Mouse (Mus musculus) neural tube, embryonic 12.5 days (tissue): ENCODE measurements at regions not wholly inside any gene's neighbourhood (a gene's known extent, or its start where the extent isn't known, plus 50 kb on each side); places are given as distances from the start of the nearest gene placed in this dataset.
"Not testable (repeated sequence)": the region's sequence is repeated elsewhere in the genome, so short reads cannot be mapped to it uniquely, and the experiment has no call there.

Experiments used
- ATAC-seq: fragments of 200-750 bp; cut with Nextera tagmentation; 2 replicates; pipeline ENCODE4 v1.8.0; 2017; ENCODE audit warnings: low read depth, mild to moderate bottlenecking, moderate TSS enrichment, moderate library complexity; ENCODE audit not compliant: low FRiP score
- H3K27ac ChIP-seq: fragments of 300-500 bp; sonication (generic); 2 replicates; pipeline ENCODE4 v1.5.1; 2016
- H3K27me3 ChIP-seq: fragments of 300-500 bp; sonication (generic); replicated peaks from 2 replicates; pipeline ENCODE4 v1.6.1; 2016; ENCODE audit warnings: mild to moderate bottlenecking
- H3K36me3 ChIP-seq: fragments of 300-500 bp; sonication (generic); 2 replicates; pipeline ENCODE4 v1.6.1; 2016; ENCODE audit warnings: mild to moderate bottlenecking
- H3K4me1 ChIP-seq: fragments of 300-500 bp; sonication (generic); 2 replicates; pipeline ENCODE4 v1.6.1; 2016
- H3K4me2 ChIP-seq: fragments of 300-500 bp; sonication (generic); replicated peaks from 2 replicates; pipeline ENCODE4 v1.6.1; 2016; ENCODE audit warnings: mild to moderate bottlenecking
- H3K4me3 ChIP-seq: fragments of 300-500 bp; sonication (generic); 2 replicates; pipeline ENCODE4 v1.5.1; 2016
- H3K9ac ChIP-seq: fragments of 300-500 bp; sonication (generic); 2 replicates; pipeline ENCODE4 v1.6.1; 2016; ENCODE audit warnings: mild to moderate bottlenecking
- H3K9me3 ChIP-seq: fragments of 300-500 bp; sonication (generic); 2 replicates; pipeline ENCODE4 v1.6.1; 2016; ENCODE audit warnings: mild to moderate bottlenecking
- WGBS: fragments of 180-500 bp; shearing (Covaris S2); methylation state at CpG from one replicate; pipeline ENCODE4 v1.1.7; 2016; 5-methylcytosine and 5-hydroxymethylcytosine counted together

DNA sequence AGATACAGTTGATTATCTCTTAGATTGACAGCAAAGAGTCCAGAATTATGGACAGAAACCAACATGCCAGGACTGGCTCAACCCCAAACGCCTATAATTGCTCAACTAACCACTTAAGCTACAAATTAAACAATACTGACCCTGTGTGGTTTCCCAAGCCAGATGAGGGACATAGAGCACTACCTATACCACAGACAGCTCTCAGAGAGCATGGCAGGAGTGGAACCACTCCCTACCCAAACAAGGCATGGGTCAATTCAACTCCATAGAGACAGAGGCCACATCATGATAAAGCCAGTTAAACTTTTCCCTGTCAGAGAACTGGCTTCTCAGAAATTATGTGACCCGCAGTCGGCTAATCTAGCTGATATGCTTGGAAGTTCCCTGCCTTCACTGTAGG is 490.7 kb upstream of the Tbl1xr1 start:
- H3K9ac ChIP-seq: no peak overlapping the region
- no peaks in the 10 kb centered on the region for H3K36me3 ChIP-seq
- no peak overlapping the region for H3K27ac ChIP-seq
- no peaks in the 10 kb centered on the region for H3K27me3 ChIP-seq
- H3K4me2 ChIP-seq: no peak overlapping the region
- H3K9me3 ChIP-seq: no peaks in the 10 kb centered on the region
- no peak for ATAC-seq
- 83% methylated on average over 3 of the region's 3 CpGs for WGBS
- no peaks in the 10 kb centered on the region for H3K4me1 ChIP-seq
- no peak overlapping the region for H3K4me3 ChIP-seq

GRCm38 (mm10) chr3:21606846-21607245 is 469.6 kb upstream of the Tbl1xr1 start:
- WGBS: 98% methylated on average over 2 of the region's 2 CpGs
- H3K9ac ChIP-seq: no peak overlapping the region
- no peak overlapping the region for H3K4me3 ChIP-seq
- H3K36me3 ChIP-seq: no peaks in the 10 kb centered on the region
- no peaks in the 10 kb centered on the region for H3K9me3 ChIP-seq
- H3K27me3 ChIP-seq: no peaks in the 10 kb centered on the region
- ATAC-seq: no peak
- no peak overlapping the region for H3K27ac ChIP-seq
- no peak overlapping the region for H3K4me2 ChIP-seq
- no peaks in the 10 kb centered on the region for H3K4me1 ChIP-seq

- H3K9ac ChIP-seq: no peak overlapping the region
- no peak for ATAC-seq
- no peak overlapping the region for H3K4me3 ChIP-seq
- no peak overlapping the region for H3K27ac ChIP-seq
- no peaks in the 10 kb centered on the region for H3K36me3 ChIP-seq
- no peaks in the 10 kb centered on the region for H3K4me1 ChIP-seq
- 94% methylated on average over 2 of the region's 2 CpGs for WGBS
- no peaks in the 10 kb centered on the region for H3K9me3 ChIP-seq
- no peaks in the 10 kb centered on the region for H3K27me3 ChIP-seq
- no peak overlapping the region for H3K4me2 ChIP-seq
Measured at GRCm38 (mm10) chr3:21610231-21610630, 466.2 kb upstream of the Tbl1xr1 start.

DNA sequence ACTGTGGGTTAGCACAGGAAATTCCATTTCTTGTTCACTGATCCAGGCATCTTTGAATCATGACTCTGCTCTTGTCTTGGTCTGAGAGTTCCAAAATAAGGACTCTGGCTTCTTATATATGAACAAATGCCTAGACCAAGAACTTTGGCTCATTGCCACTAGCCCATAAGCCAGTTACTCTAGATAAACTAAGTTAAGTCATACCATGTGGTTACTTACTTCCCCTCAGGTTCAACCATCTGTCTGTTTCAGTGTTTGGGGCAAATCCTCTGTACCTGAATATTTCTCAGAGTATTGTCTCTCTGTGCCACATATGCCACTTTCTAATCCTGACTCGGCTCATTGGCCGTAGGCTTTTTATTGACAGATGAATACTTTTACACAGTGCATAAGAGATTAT is 454.7 kb upstream of the Tbl1xr1 start:
- no peaks in the 10 kb centered on the region for H3K4me1 ChIP-seq
- WGBS: 95% methylated on average over 2 of the region's 2 CpGs
- no peaks in the 10 kb centered on the region for H3K27me3 ChIP-seq
- H3K9ac ChIP-seq: no peak overlapping the region
- H3K36me3 ChIP-seq: no peaks in the 10 kb centered on the region
- no peak overlapping the region for H3K27ac ChIP-seq
- no peaks in the 10 kb centered on the region for H3K9me3 ChIP-seq
- no peak overlapping the region for H3K4me3 ChIP-seq
- ATAC-seq: no peak
- no peak overlapping the region for H3K4me2 ChIP-seq

- WGBS: 87% methylated on average over 2 of the region's 2 CpGs
- Histone ChIP-seq H3K36me3 (no peaks in the 10 kb centered on the region), H3K4me3 (no peak overlapping the region), H3K27me3 (no peaks in the 10 kb centered on the region), H3K9me3 (no peaks in the 10 kb centered on the region), H3K27ac (no peak overlapping the region), H3K4me2 (no peak overlapping the region), H3K9ac (no peak overlapping the region), H3K4me1 (no peaks in the 10 kb centered on the region)
- ATAC-seq: no peak
Measured at GRCm38 (mm10) chr3:21625039-21625438, 451.4 kb upstream of the Tbl1xr1 start.

- H3K9me3 ChIP-seq: no peaks in the 10 kb centered on the region
- no peak overlapping the region for H3K9ac ChIP-seq
- no peak for ATAC-seq
- 66% methylated on average over 3 of the region's 3 CpGs for WGBS
- H3K27me3 ChIP-seq: no peaks in the 10 kb centered on the region
- H3K4me3 ChIP-seq: no peak overlapping the region
- no peak overlapping the region for H3K27ac ChIP-seq
- H3K4me2 ChIP-seq: no peak overlapping the region
- H3K4me1 ChIP-seq: no peaks in the 10 kb centered on the region
- no peaks in the 10 kb centered on the region for H3K36me3 ChIP-seq
Measured at GRCm38 (mm10) chr3:21626029-21626428, 450.4 kb upstream of the Tbl1xr1 start.

DNA sequence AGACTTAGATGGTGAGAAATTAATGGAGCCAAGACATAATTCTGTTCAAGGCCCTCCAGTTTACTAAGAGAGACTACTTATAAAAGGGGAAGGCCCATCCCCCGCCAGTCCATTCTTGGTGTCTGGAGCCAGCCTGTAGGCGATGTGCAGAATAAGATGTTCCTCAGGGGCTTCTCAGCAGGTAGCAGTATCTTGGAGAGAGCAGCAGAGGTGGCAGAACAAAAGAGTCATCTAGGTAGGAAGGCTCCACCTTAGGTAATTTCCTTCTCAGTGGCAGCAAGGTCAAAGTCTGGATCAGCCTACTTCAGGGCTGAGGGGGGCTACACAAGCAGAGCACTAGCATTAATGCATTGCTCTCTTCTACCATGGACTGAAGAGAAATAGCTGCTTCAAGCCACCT is 449.4 kb upstream of the Tbl1xr1 start:
- H3K9me3 ChIP-seq, H3K4me1 ChIP-seq, H3K9ac ChIP-seq, H3K4me3 ChIP-seq, H3K27ac ChIP-seq, ATAC-seq, H3K36me3 ChIP-seq, H3K4me2 ChIP-seq, H3K27me3 ChIP-seq: not testable (repeated sequence)
- 84% methylated on average over 2 of the region's 2 CpGs for WGBS

DNA sequence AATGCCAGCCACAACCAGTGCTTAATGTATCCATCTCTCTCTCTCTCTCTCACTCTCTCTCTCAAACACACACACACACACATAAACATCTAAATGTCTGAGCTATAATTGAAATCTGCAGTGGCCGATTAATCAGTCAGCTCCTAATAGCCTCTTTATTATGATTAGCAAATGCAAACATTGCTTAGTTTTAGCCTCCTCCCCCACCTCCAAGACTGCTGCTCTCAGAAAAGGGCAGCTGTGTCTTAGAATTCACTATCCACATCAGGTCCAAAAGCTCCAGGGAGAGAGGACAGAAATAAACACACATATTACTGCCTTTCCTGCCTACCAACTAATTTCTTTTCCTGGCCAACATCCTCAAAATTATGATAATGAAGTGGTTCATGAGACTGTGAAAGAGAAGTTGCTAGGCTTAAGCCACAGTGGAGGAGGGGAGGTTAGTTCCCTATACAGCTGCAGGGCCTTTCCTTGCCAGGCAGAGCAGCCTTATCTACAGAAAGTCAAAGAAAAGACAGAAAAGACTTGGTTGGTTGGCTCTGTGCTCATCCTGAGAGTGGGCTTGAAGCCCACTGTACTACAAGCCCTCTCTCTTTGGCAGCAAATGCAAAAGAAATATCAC is 442.7 kb upstream of the Tbl1xr1 start:
- H3K27ac ChIP-seq: no peak overlapping the region
- no peaks in the 10 kb centered on the region for H3K9me3 ChIP-seq
- H3K4me2 ChIP-seq: no peak overlapping the region
- no peak overlapping the region for H3K9ac ChIP-seq
- no peaks in the 10 kb centered on the region for H3K36me3 ChIP-seq
- H3K4me3 ChIP-seq: no peak overlapping the region
- H3K4me1 ChIP-seq: no peaks in the 10 kb centered on the region
- ATAC-seq: peak; percentile 78
- 58% methylated on average over 1 of the region's 1 CpGs for WGBS
- H3K27me3 ChIP-seq: no peaks in the 10 kb centered on the region

GRCm38 (mm10) chr3:21634675-21635204 is 441.7 kb upstream of the Tbl1xr1 start:
- H3K4me3 ChIP-seq: no peak overlapping the region
- no peaks in the 10 kb centered on the region for H3K36me3 ChIP-seq
- no peak overlapping the region for H3K27ac ChIP-seq
- H3K4me1 ChIP-seq: no peaks in the 10 kb centered on the region
- H3K27me3 ChIP-seq: no peaks in the 10 kb centered on the region
- H3K9me3 ChIP-seq: no peaks in the 10 kb centered on the region
- 87% methylated on average over 4 of the region's 4 CpGs for WGBS
- no peak overlapping the region for H3K4me2 ChIP-seq
- ATAC-seq: no peak
- H3K9ac ChIP-seq: no peak overlapping the region

- ATAC-seq: no peak
- Histone ChIP-seq H3K4me2 (no peak overlapping the region), H3K27ac (no peak overlapping the region), H3K36me3 (no peaks in the 10 kb centered on the region), H3K27me3 (no peaks in the 10 kb centered on the region), H3K9ac (no peak overlapping the region), H3K4me3 (no peak overlapping the region), H3K4me1 (no peaks in the 10 kb centered on the region), H3K9me3 (no peaks in the 10 kb centered on the region)
- 87% methylated on average over 5 of the region's 5 CpGs for WGBS
Measured at GRCm38 (mm10) chr3:21638886-21639285, 437.6 kb upstream of the Tbl1xr1 start.

GRCm38 (mm10) chr3:21639576-21639975 is 436.9 kb upstream of the Tbl1xr1 start:
- no peaks in the 10 kb centered on the region for H3K27me3 ChIP-seq
- H3K4me2 ChIP-seq: no peak overlapping the region
- ATAC-seq: no peak
- 64% methylated on average over 5 of the region's 5 CpGs for WGBS
- no peaks in the 10 kb centered on the region for H3K4me1 ChIP-seq
- no peak overlapping the region for H3K9ac ChIP-seq
- no peaks in the 10 kb centered on the region for H3K9me3 ChIP-seq
- no peaks in the 10 kb centered on the region for H3K36me3 ChIP-seq
- H3K4me3 ChIP-seq: no peak overlapping the region
- no peak overlapping the region for H3K27ac ChIP-seq

DNA sequence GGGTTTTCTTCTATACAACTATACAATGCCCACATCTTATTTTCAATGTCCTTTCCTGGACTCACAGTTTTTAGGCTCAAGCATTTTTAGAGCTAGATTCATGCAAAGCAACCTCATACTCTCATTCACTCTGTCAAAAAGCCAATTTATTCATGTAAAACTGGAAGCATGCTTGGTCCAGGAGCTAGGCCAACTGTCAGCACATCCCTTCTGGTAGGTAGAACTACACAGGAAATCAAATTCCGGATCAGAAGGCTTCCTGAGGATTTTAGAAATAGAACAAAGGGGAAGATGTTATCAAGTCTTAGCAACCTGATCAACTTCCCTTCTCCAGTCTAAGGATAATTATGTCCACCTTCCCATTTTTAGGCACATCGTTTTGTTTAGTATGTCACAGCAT is 432.4 kb upstream of the Tbl1xr1 start:
- Histone ChIP-seq H3K9ac (no peak overlapping the region), H3K36me3 (no peaks in the 10 kb centered on the region), H3K9me3 (no peaks in the 10 kb centered on the region), H3K4me1 (no peaks in the 10 kb centered on the region), H3K27me3 (no peaks in the 10 kb centered on the region), H3K4me2 (no peak overlapping the region), H3K27ac (no peak overlapping the region), H3K4me3 (no peak overlapping the region)
- no peak for ATAC-seq
- 74% methylated on average over 2 of the region's 2 CpGs for WGBS

- no peaks in the 10 kb centered on the region for H3K4me1 ChIP-seq
- 70% methylated on average over 1 of the region's 1 CpGs for WGBS
Measured at GRCm38 (mm10) chr3:21645268-21645667, 431.2 kb upstream of the Tbl1xr1 start.

More at GRCm38 (mm10) chr3:21645268-21645667, 431.2 kb upstream of the Tbl1xr1 start:
- ATAC-seq: no peak
- no peak overlapping the region for H3K9ac ChIP-seq
- no peaks in the 10 kb centered on the region for H3K36me3 ChIP-seq
- H3K4me2 ChIP-seq: no peak overlapping the region
- H3K27ac ChIP-seq: no peak overlapping the region
- no peaks in the 10 kb centered on the region for H3K9me3 ChIP-seq
- no peak overlapping the region for H3K4me3 ChIP-seq
- H3K27me3 ChIP-seq: no peaks in the 10 kb centered on the region
